Mouse (Mus musculus) megakaryocyte, embryonic 14.5 days (primary cell): ENCODE data around the gene Serbp1. TPM values are rescaled to one million over a fixed set of nuclear protein-coding genes. Genes with fewer than 3 reads are reported as not detected.

Experiments used
- H3K27me3 ChIP-seq: replicated peaks from 2 replicates; pipeline ENCODE3; 2012; ENCODE audit warnings: inconsistent platforms
- H3K36me3 ChIP-seq: replicated peaks from 2 replicates; pipeline ENCODE3; 2012; ENCODE audit warnings: low read length, inconsistent platforms, mixed read lengths
- H3K4me1 ChIP-seq: 2 replicates; pipeline ENCODE4 v1.6.1; 2012; ENCODE audit warnings: inconsistent platforms
- H3K4me3 ChIP-seq: replicated peaks from 2 replicates; pipeline ENCODE3; 2012; ENCODE audit warnings: moderate library complexity, mild to moderate bottlenecking, inconsistent platforms
- H3K9me3 ChIP-seq: 2 replicates; pipeline ENCODE4 v1.6.1; 2012; ENCODE audit warnings: inconsistent platforms
- FLI1 ChIP-seq: IDR thresholded peaks from 2 replicates; pipeline ENCODE4 v1.6.1; 2012; ENCODE audit warnings: low read length, inconsistent platforms, mixed read lengths
- GATA1 ChIP-seq: IDR thresholded peaks from 3 replicates; pipeline ENCODE4 v1.6.1; 2012; ENCODE audit warnings: mixed read lengths, low read length, inconsistent platforms, borderline replicate concordance
- polyA plus RNA-seq: library from polyadenylated mRNA; stranded (reverse); fragments of >175 nt; gene quantifications from 2 replicates; pipeline ENCODE4 v1.2.3, GENCODE M21; 2012; ENCODE audit warnings: low replicate concordance; ENCODE audit not compliant: insufficient read depth

Gene Serbp1
- polyA plus RNA-seq, 1 experiment, result 1,065 TPM

DNA sequence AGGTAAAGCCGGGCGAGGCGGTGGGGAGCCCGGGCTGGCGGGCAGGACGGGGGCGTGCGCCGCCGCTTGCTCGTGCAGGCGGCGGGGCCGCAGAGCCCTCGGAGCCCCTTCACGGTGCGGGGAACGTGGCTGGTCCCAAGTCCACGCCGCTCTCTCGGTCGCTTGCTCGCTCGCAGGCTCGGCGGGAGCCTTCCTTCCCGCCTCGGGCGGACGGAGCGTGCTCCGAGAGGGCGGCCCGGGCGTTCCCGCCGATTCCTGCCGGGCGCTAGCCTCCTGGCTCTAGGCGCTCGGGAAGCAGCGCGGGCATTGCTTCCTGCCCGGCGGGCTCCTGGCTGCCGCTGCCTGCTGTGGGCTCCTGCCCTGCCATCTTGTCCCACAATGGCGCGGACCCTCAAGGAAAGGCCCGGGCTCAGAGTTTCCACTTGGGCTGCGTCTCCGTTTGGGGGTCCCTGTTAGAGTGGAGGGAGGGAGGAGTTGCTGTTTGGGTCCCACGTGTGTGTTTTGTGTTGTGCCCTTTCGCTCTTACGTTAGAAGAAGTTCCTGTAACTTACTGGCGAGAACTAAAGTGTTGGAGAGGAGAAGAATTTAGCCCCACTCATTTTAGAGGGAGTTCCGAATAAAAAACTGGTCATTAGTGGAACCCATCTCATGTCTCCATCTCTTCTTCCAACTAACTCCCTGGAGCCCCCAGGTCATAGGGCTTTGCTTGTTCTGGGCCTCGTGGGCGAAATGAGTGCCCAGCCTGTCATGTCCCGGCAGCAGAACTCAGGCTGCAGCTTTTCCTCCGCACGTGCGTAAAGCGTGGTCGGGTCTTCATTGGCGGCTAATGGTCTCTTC, 29.6 kb downstream of the Serbp1 start:
- Histone ChIP-seq H3K4me1 (peaks cover 31% of the 10 kb centered on the region), H3K4me3 (peak overlapping the region; percentile 99), H3K9me3 (no peaks in the 10 kb centered on the region), H3K36me3 (peaks cover 16% of the 10 kb centered on the region), H3K27me3 (no peaks in the 10 kb centered on the region)
- TF ChIP-seq FLI1 (no peak), GATA1 (no peak)

DNA sequence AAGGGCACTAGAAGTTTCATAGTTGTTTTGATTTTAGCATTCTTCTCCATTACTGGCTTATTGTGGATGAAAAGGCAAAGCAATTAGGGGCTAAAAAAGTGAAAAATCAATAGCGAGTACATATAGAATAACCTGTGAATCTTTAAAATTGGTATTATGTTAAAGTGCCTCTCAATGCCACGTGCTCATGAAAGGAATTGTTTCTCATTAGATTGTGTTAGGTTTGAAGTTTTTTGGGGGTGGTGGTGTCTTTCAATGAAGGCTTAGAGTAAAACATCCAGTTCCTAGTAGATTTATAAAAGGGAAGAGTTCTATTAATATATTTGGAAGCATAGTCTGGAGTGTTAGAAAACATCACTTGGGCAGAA, 30.3 kb downstream of the Serbp1 start:
- H3K9me3 ChIP-seq, result no peaks in the 10 kb centered on the region
- peak overlapping the region; percentile 99 for H3K4me3 ChIP-seq
- H3K27me3 ChIP-seq, result no peaks in the 10 kb centered on the region
- TF ChIP-seq GATA1 (no peak), FLI1 (no peak)
- H3K4me1 ChIP-seq, result peaks cover 34% of the 10 kb centered on the region
- H3K36me3 ChIP-seq, result peaks cover 22% of the 10 kb centered on the region

DNA sequence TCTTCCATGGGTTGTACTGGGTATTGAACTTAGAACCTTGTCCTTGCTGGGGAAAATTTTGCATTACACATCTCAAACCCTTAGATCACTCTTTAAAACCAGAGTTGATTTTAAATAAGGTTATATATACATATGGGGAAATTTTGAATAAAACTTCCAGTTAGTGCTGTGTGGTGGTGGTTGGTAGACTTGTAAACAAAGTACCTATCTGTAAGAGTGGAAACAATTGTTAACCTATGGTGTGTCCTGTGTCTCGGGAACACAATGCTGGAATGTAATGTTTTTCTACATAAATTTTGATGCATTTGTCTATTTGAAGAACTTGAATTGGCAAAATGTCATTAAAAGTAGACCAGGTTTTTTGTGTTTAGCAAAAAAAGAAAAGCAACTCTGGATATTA, 31.0 kb downstream of the Serbp1 start:
- Histone ChIP-seq H3K4me1 (peaks cover 40% of the 10 kb centered on the region), H3K27me3 (no peaks in the 10 kb centered on the region), H3K4me3 (peak overlapping the region; percentile 99), H3K36me3 (peaks cover 30% of the 10 kb centered on the region), H3K9me3 (no peaks in the 10 kb centered on the region)
- TF ChIP-seq FLI1 (no peak), GATA1 (no peak)

DNA sequence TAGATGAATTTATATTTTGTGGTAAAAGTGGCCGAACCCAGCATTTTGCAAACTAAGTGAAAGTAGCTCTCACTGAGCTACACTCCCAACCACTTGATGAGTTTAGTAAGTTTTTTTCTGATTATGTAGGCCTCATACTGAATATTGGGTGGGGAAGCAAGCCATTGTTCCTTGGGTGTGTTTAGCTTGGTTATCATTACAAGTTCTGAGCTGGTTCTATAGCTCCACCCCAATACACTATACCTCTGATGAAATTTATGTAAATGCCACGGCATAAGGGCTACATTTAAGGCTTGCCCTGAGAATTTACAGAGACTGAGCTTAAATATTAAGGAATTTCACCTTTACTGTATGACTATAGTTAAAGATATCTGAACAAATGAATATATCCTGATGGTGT, 31.5 kb downstream of the Serbp1 start:
- Histone ChIP-seq H3K9me3 (no peaks in the 10 kb centered on the region), H3K27me3 (no peaks in the 10 kb centered on the region), H3K4me3 (peak overlapping the region; percentile 99), H3K36me3 (peaks cover 35% of the 10 kb centered on the region), H3K4me1 (peaks cover 40% of the 10 kb centered on the region)
- no peak for TF ChIP-seq GATA1
- TF ChIP-seq FLI1, result no peak

DNA sequence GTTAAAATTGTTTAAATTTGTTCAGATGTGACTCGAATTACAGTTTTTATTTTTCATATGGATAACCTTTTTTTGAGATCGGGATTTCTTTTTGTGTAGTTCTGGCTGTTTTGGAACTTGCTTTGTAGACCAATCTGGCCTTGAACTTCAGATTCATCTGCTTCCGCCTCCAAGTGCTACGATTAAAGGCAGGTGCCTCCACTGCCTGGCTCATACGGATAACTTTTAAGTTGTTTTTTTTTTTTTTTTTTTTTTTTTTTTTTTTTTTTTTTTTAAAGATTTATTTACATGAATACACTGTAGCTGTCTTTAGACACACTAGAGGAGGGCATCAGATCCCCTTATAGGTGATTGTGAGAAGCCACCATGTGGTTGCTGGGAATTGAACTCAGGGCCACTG, 40.0 kb downstream of the Serbp1 start:
- no peaks in the 10 kb centered on the region for H3K9me3 ChIP-seq
- peaks cover 41% of the 10 kb centered on the region for H3K4me1 ChIP-seq
- peaks cover 92% of the 10 kb centered on the region for H3K36me3 ChIP-seq
- H3K4me3 ChIP-seq, result no peak overlapping the region
- no peaks in the 10 kb centered on the region for H3K27me3 ChIP-seq
- TF ChIP-seq FLI1 (no peak), GATA1 (no peak)

DNA sequence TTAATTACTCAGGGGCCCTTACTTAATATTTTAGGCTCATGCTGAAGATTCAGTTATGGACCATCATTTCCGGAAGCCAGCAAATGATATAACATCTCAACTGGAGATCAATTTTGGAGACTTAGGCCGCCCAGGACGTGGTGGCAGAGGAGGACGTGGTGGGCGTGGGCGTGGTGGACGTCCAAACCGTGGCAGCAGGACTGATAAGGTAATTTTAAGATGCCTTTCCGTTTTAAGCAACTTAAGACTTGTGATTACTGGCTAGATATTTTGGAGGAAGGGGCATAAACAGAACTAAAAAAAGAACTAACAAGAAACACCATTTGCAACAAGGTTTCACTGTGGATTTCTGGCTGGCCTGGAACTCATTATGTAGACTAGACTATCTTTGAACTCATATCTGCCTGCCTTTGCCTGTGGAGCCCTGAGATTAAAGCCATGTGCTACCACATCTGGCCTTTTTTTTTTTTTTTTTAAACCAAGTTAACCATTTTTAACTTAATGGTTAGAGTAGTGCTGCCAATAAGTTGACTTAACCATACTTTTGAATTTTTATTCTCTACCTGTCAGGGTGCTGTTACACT, 43.7 kb downstream of the Serbp1 start:
- Histone ChIP-seq H3K4me3 (no peak overlapping the region), H3K36me3 (peaks cover 91% of the 10 kb centered on the region), H3K9me3 (no peaks in the 10 kb centered on the region), H3K4me1 (peaks cover 39% of the 10 kb centered on the region), H3K27me3 (no peaks in the 10 kb centered on the region)
- TF ChIP-seq FLI1 (no peak), GATA1 (no peak)

DNA sequence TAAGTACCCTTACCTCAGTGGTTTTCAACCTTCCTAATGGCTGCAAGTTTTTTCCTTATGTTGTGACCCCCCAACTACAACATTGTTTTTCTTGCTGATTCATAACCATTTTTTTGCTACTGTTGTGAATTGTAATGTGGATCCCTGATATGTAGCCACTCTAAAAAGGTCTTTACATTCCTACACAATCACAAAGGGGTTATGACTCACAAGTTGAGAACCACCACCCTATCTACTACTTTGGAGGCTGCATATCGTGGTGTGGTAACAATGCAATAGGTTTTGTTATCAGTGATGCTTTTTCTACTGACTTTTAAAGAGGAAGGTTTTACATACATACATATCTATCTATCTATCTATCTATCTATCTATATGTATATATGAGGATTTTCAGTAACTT, 44.9 kb downstream of the Serbp1 start:
- no peak overlapping the region for H3K4me3 ChIP-seq
- no peaks in the 10 kb centered on the region for H3K27me3 ChIP-seq
- no peaks in the 10 kb centered on the region for H3K9me3 ChIP-seq
- peaks cover 88% of the 10 kb centered on the region for H3K36me3 ChIP-seq
- TF ChIP-seq FLI1 (no peak), GATA1 (no peak)
- H3K4me1 ChIP-seq, result peaks cover 43% of the 10 kb centered on the region

DNA sequence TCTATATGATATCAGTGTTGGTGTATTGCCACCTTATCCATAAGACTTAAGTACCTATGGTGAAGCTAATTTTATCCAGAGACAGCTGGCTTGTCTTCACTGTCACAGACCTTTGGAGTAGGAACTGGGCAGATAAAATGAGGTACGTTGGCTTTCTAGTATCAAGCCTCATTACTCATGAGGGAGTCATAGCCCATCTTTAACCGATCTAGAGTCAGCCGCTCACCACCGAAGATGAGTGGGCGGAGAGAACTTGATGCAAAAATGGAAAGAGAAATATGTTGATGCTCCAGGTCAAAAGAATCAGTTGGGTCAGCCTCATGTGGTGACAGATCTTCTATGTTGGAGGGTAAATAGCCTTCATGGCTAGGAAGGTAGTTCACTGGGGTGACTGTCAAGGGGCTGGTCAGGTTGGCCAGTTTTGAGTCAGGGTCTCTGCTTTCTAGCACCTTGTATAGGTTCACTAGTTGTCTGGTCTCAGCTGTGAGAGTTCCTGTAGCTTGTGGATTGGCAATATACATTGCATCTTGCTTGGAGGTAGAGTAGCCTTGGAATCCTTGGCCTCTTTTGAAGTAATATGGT, 54.2 kb downstream of the Serbp1 start:
- Histone ChIP-seq H3K4me3 (no peak overlapping the region), H3K36me3 (peaks cover 50% of the 10 kb centered on the region), H3K4me1 (peaks cover 50% of the 10 kb centered on the region), H3K9me3 (no peaks in the 10 kb centered on the region), H3K27me3 (no peaks in the 10 kb centered on the region)
- no peak for TF ChIP-seq GATA1
- no peak for TF ChIP-seq FLI1

DNA sequence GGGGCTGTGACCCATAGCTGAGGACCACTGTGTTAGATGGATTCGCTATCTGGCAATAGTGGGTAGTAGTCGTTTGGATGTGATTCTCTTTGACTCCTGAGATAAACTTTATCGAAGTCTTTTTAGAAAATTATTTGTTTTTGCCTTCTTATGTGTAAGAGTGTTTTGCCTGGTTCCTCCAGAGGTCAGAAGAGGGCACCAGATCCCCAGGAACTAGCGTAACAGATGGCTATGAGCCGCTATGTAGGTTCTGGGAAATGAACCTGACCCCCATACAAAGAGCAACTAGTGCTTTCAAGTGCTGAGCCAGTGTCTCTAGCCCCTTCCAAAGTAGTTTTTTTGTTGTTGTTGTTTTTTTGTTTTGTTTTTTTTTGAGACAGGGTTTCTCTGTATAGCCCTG, 58.1 kb downstream of the Serbp1 start:
- Histone ChIP-seq H3K9me3 (no peaks in the 10 kb centered on the region), H3K36me3 (peaks cover 15% of the 10 kb centered on the region), H3K4me1 (peaks cover 44% of the 10 kb centered on the region), H3K4me3 (no peak overlapping the region), H3K27me3 (no peaks in the 10 kb centered on the region)
- TF ChIP-seq FLI1 (no peak), GATA1 (no peak)

DNA sequence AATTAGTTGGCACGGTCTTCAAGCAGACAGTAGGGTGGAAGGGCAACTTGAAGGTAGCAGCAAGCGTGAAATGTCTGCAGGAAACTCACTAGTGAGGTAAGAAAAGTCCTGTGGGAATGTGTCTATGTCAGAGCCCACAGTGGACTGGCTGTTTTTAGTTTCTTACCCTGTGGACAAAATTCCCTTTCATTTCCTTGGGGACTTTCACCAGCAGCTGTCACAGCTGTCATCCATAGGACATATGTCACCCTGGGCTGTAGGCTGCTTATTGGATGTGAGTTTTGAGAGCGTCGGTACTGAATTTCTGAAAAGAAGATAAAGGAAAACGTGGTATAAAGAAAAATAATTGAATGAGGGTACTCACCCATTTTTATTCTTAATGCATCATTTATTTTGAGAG, 60.8 kb downstream of the Serbp1 start:
- H3K9me3 ChIP-seq, result no peaks in the 10 kb centered on the region
- no peaks in the 10 kb centered on the region for H3K27me3 ChIP-seq
- peaks cover 4% of the 10 kb centered on the region for H3K36me3 ChIP-seq
- no peak overlapping the region for H3K4me3 ChIP-seq
- H3K4me1 ChIP-seq, result peaks cover 35% of the 10 kb centered on the region
- TF ChIP-seq GATA1 (no peak), FLI1 (no peak)

DNA sequence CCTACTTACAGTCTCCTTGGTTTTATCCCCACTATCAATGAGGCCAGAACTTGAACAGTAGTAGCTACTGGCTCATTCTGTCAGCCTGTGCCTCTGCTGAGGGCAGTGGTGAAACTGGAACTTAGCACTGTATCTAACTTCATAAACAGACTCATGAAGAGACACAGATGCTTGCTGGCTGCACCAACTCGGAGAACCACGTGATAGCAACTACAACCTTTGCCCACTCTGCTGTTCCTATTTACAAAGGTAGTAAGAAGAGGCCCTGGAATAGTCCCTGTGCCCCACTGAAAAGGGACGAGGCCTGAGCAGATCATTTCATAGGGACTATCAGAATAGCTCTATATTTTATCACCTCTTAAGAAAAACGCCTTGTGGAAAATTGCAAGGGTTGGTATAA, 62.3 kb downstream of the Serbp1 start:
- TF ChIP-seq FLI1 (no peak), GATA1 (no peak)
- peaks cover 5% of the 10 kb centered on the region for H3K36me3 ChIP-seq
- H3K27me3 ChIP-seq, result no peaks in the 10 kb centered on the region
- peaks cover 20% of the 10 kb centered on the region for H3K4me1 ChIP-seq
- no peak overlapping the region for H3K4me3 ChIP-seq
- no peaks in the 10 kb centered on the region for H3K9me3 ChIP-seq
